ENCODE assay signal across 8 mouse cellular contexts in the genomic region with DNA sequence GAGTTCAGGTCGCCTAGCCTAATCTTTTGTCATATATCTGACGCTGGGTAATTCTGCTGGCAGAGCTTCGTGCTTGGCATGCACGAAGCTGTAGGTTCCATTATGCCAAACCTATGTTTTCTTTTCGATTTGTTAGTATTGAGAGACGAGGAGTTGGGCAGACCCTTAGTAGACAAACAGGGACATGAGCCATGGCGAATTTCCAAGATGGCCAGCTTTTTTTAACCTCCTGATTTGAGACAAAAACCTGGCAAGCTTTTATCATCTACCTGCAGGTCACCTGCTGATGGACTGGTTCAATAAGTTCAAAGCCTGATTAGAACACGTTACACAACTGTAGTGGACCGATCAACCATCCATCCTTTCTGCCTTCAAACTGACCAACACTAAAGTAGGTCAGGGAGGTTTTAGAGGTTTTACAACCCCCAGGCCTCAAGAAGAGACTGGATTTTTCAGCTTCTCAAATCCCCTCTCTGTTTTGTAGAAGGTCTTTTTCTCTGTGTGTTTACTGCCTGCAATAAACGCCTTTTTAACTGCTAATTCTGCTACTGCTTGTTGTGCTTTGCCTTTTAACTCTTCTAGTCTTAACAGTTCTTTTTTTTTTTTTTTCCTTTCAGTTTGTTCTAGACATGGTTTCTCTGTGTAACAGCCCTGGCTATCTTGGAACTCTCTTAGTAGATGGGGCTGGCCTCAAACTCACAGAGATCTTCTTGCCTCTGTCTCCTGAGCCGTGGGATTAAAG. TPM values are rescaled to one million over a fixed set of nuclear protein-coding genes. Genes with fewer than 3 reads are reported as not detected.
DNase-seq lines count a peak whose midpoint lies in the region; ATAC-seq and TF ChIP-seq lines count a peak whose summit lies in the region.

No protein-coding gene starts in this region.

- H3K9me3 ChIP-seq in ES-Bruce4 (replicated peaks; ENCODE audit: control insufficient read depth, insufficient read depth, low read length, poor library complexity, severe bottlenecking), result no peaks in the 10 kb centered on the region
- no peaks in the 10 kb centered on the region for H3K9me3 ChIP-seq in embryonic facial prominence, embryonic 12.5 days
- H3K9me3 ChIP-seq in hindbrain, embryonic 13.5 days, result no peaks in the 10 kb centered on the region
- H3K9me3 ChIP-seq in liver, embryonic 15.5 days (replicated peaks), result no peaks in the 10 kb centered on the region
- H3K9me3 ChIP-seq in stomach, embryonic 15.5 days, result no peaks in the 10 kb centered on the region

- H3K27ac ChIP-seq in ES-Bruce4 (ENCODE audit: insufficient read depth, low read length), result peak overlapping the region; percentile 90
- H3K27ac ChIP-seq in embryonic facial prominence, embryonic 12.5 days, result peak overlapping the region; percentile 99
- peak overlapping the region; percentile 77; the same call in 1 of the 2 replicates for H3K27ac ChIP-seq in hindbrain, embryonic 13.5 days
- H3K27ac ChIP-seq in liver, embryonic 15.5 days (replicated peaks), result peak overlapping the region; percentile 100
- peak overlapping the region; percentile 99 for H3K27ac ChIP-seq in stomach, embryonic 15.5 days

- peak; percentile 56 for DNase-seq in kidney, adult 9 months
- DNase-seq in kidney, adult 18-20 months, result no peak
- DNase-seq in natural killer cell, adult 2 months (ENCODE audit: low spot score in 2 of 2), result no peak

- H3K4me1 ChIP-seq in ES-Bruce4 (ENCODE audit: control insufficient read depth, insufficient read depth, low read length), result no peaks in the 10 kb centered on the region
- peaks cover 14% of the 10 kb centered on the region for H3K4me1 ChIP-seq in embryonic facial prominence, embryonic 12.5 days
- H3K4me1 ChIP-seq in hindbrain, embryonic 13.5 days (replicated peaks), result peaks cover 24% of the 10 kb centered on the region
- H3K4me1 ChIP-seq in liver, embryonic 15.5 days (replicated peaks), result peaks cover 72% of the 10 kb centered on the region
- H3K4me1 ChIP-seq in stomach, embryonic 15.5 days, result peaks cover 5% of the 10 kb centered on the region; the same call in 1 of the 2 replicates

- H3K4me2 ChIP-seq in embryonic facial prominence, embryonic 12.5 days (replicated peaks), result peak overlapping the region; percentile 78
- H3K4me2 ChIP-seq in hindbrain, embryonic 13.5 days, result peak overlapping the region; percentile 93
- peak overlapping the region; percentile 78 for H3K4me2 ChIP-seq in liver, embryonic 15.5 days
- peak overlapping the region; percentile 64 for H3K4me2 ChIP-seq in stomach, embryonic 15.5 days

- peak overlapping the region; percentile 87 for H3K4me3 ChIP-seq in ES-Bruce4 (ENCODE audit: low read depth, low read length)
- peak overlapping the region; percentile 94 for H3K4me3 ChIP-seq in embryonic facial prominence, embryonic 12.5 days
- peak overlapping the region; percentile 93 for H3K4me3 ChIP-seq in hindbrain, embryonic 13.5 days
- H3K4me3 ChIP-seq in liver, embryonic 15.5 days (replicated peaks), result peak overlapping the region; percentile 93
- H3K4me3 ChIP-seq in stomach, embryonic 15.5 days (replicated peaks), result peak overlapping the region; percentile 67

- H3K9ac ChIP-seq in ES-Bruce4 (ENCODE audit: low read depth, poor library complexity, severe bottlenecking), result peak overlapping the region; percentile 97
- peak overlapping the region; percentile 19 for H3K9ac ChIP-seq in embryonic facial prominence, embryonic 12.5 days
- H3K9ac ChIP-seq in hindbrain, embryonic 13.5 days, result peak overlapping the region; percentile 93
- H3K9ac ChIP-seq in liver, embryonic 15.5 days, result peak overlapping the region; percentile 55
- H3K9ac ChIP-seq in stomach, embryonic 15.5 days, result 0 out of 2 replicates have a peak overlapping the region, but pooled peaks have one; percentile 16

- H3K27me3 ChIP-seq in ES-Bruce4 (ENCODE audit: control insufficient read depth, insufficient read depth, low read length, poor library complexity, severe bottlenecking), result no peaks in the 10 kb centered on the region
- no peaks in the 10 kb centered on the region for H3K27me3 ChIP-seq in embryonic facial prominence, embryonic 12.5 days
- H3K27me3 ChIP-seq in hindbrain, embryonic 13.5 days, result no peaks in the 10 kb centered on the region
- no peaks in the 10 kb centered on the region for H3K27me3 ChIP-seq in liver, embryonic 15.5 days
- no peaks in the 10 kb centered on the region for H3K27me3 ChIP-seq in stomach, embryonic 15.5 days (replicated peaks)

- 36% methylated on average over 11 of the region's 11 CpGs for WGBS in embryonic facial prominence, embryonic 12.5 days
- 35% methylated on average over 11 of the region's 11 CpGs for WGBS in hindbrain, embryonic 13.5 days
- 9% methylated on average over 11 of the region's 11 CpGs for WGBS in liver, embryonic 15.5 days (ENCODE audit: insufficient replicate concordance)
- 30% methylated on average over 11 of the region's 11 CpGs for WGBS in stomach, embryonic 15.5 days

- no peak for ATAC-seq in embryonic facial prominence, embryonic 12.5 days (ENCODE audit: insufficient number of reproducible peaks, insufficient read depth, low FRiP score, low TSS enrichment)
- ATAC-seq in hindbrain, embryonic 13.5 days (ENCODE audit: low FRiP score), result peak; percentile 2; the same call in 1 of the 2 replicates
- no peak for ATAC-seq in liver, embryonic 15.5 days (ENCODE audit: insufficient read depth)
- ATAC-seq in stomach, embryonic 15.5 days (ENCODE audit: insufficient read depth, low FRiP score, low read depth), result no peak

- no peak for TF ChIP-seq EP300 in ES-Bruce4 (IDR thresholded peaks at IDR 0.05; ENCODE audit: insufficient read depth, low read depth, low read length)

- TF ChIP-seq CTCF in ES-Bruce4 (IDR thresholded peaks at IDR 0.05; ENCODE audit: low read depth, low read length), result no peak

- TF ChIP-seq POLR2A in ES-Bruce4 (IDR thresholded peaks at IDR 0.05; ENCODE audit: insufficient read depth, low read length), result no peak

- peaks cover 2% of the 10 kb centered on the region; the same call in 1 of the 2 replicates for H3K36me3 ChIP-seq in ES-Bruce4 (ENCODE audit: control insufficient read depth, insufficient read depth, low read length, poor library complexity, severe bottlenecking)
- 0 out of 2 replicates have a peak, but pooled peaks cover under 1% of the 10 kb centered on the region for H3K36me3 ChIP-seq in embryonic facial prominence, embryonic 12.5 days
- H3K36me3 ChIP-seq in hindbrain, embryonic 13.5 days, result no peaks in the 10 kb centered on the region
- H3K36me3 ChIP-seq in liver, embryonic 15.5 days (replicated peaks), result peaks cover 2% of the 10 kb centered on the region; the same call in 1 of the 2 replicates
- H3K36me3 ChIP-seq in stomach, embryonic 15.5 days, result no peaks in the 10 kb centered on the region

RNA-seq across cellular contexts. Expression of a gene that starts 0.8 kb away (rescaled TPM):
- polyA plus RNA-seq in ES-Bruce4 (2011; ENCODE audit: insufficient read depth, insufficient read length, low read depth, missing spikeins), result 131 and 141 TPM in 2 replicates
- 36.0 and 36.5 TPM in 2 replicates for polyA plus RNA-seq in embryonic facial prominence, embryonic 12.5 days (2016; fragmentation: Nextera tagmentation; extraction: Ambion mirVana)
- polyA plus RNA-seq in hindbrain, embryonic 13.5 days (2015; fragmentation: Nextera tagmentation; extraction: Ambion mirVana), result 17.0 and 21.5 TPM in 2 replicates
- 16.4 and 18.0 TPM in 2 replicates for polyA plus RNA-seq in liver, embryonic 15.5 days (2015; fragmentation: Nextera tagmentation; extraction: Ambion mirVana)
- polyA plus RNA-seq in stomach, embryonic 15.5 days (2015; fragmentation: Nextera tagmentation; extraction: Ambion mirVana), result 23.7 and 24.2 TPM in 2 replicates

RNA-seq across cellular contexts. Expression of a gene that starts 1.1 kb away (rescaled TPM):
- polyA plus RNA-seq in ES-Bruce4 (2011; ENCODE audit: insufficient read depth, insufficient read length, low read depth, missing spikeins), result not detected in 2 replicates
- polyA plus RNA-seq in embryonic facial prominence, embryonic 12.5 days (2016; fragmentation: Nextera tagmentation; extraction: Ambion mirVana), result not detected in 2 replicates
- not detected in 2 replicates for polyA plus RNA-seq in hindbrain, embryonic 13.5 days (2015; fragmentation: Nextera tagmentation; extraction: Ambion mirVana)
- 0.14 TPM in 2 replicates for polyA plus RNA-seq in liver, embryonic 15.5 days (2015; fragmentation: Nextera tagmentation; extraction: Ambion mirVana)
- 0.18 TPM in 1 of 2 replicates, not detected in the other for polyA plus RNA-seq in stomach, embryonic 15.5 days (2015; fragmentation: Nextera tagmentation; extraction: Ambion mirVana)

RNA-seq across cellular contexts. Expression of a gene that starts 59.2 kb away (rescaled TPM):
- polyA plus RNA-seq in ES-Bruce4 (2011; ENCODE audit: insufficient read depth, insufficient read length, low read depth, missing spikeins), result 0.79 TPM in 1 of 2 replicates, not detected in the other
- 0.05 TPM in 1 of 2 replicates, not detected in the other for polyA plus RNA-seq in embryonic facial prominence, embryonic 12.5 days (2016; fragmentation: Nextera tagmentation; extraction: Ambion mirVana)
- polyA plus RNA-seq in hindbrain, embryonic 13.5 days (2015; fragmentation: Nextera tagmentation; extraction: Ambion mirVana), result not detected in 2 replicates
- not detected in 2 replicates for polyA plus RNA-seq in liver, embryonic 15.5 days (2015; fragmentation: Nextera tagmentation; extraction: Ambion mirVana)
- 0.05 TPM in 1 of 2 replicates, not detected in the other for polyA plus RNA-seq in stomach, embryonic 15.5 days (2015; fragmentation: Nextera tagmentation; extraction: Ambion mirVana)

Comparison
In these comparisons a context has a peak if more than half of its experiments do, and no peak if none do; other contexts are left out.
1. H3K9ac ChIP-seq: peak in every context shown above with its lines; median percentile 97 in ES-Bruce4; 93 in hindbrain, embryonic 13.5 days; 55 in liver, embryonic 15.5 days; 19 in embryonic facial prominence, embryonic 12.5 days; 16 in stomach, embryonic 15.5 days.